Mouse (Mus musculus) small intestine, adult 2 months (tissue): ENCODE results near the gene Galnt15. TPM values are rescaled to one million over a fixed set of nuclear protein-coding genes. Genes with fewer than 3 reads are reported as not detected.
A peak's percentile ranks its signal among the peaks of the same experiment; 100 is the strongest.

Source experiments
- H3K27ac ChIP-seq: fragments of 200-500 bp; 2 replicates; pipeline ENCODE4 v1.5.1; 2012; ENCODE audit warnings: low read depth, low read length, control low read depth, inconsistent platforms; ENCODE audit not compliant: insufficient read depth
- H3K27me3 ChIP-seq: fragments of 200-500 bp; 2 replicates; pipeline ENCODE4 v1.6.1; 2012; ENCODE audit warnings: mild to moderate bottlenecking, moderate library complexity, low read length, inconsistent platforms; ENCODE audit not compliant: control insufficient read depth, insufficient read depth
- H3K36me3 ChIP-seq: fragments of 200-500 bp; 2 replicates; pipeline ENCODE4 v1.6.1; 2012; ENCODE audit warnings: mild to moderate bottlenecking, low read length, control low read depth, inconsistent platforms; ENCODE audit not compliant: control insufficient read depth, insufficient read depth
- H3K4me1 ChIP-seq: fragments of 200-500 bp; 2 replicates; pipeline ENCODE4 v1.6.1; 2012; ENCODE audit warnings: low read length, inconsistent platforms, mixed read lengths; ENCODE audit not compliant: control insufficient read depth, insufficient read depth, insufficient read length
- H3K4me3 ChIP-seq: fragments of 200-500 bp; 2 replicates; pipeline ENCODE4 v1.5.1; 2012; ENCODE audit warnings: low read depth, mild to moderate bottlenecking, control low read depth, inconsistent platforms, low read length, moderate library complexity
- CTCF ChIP-seq: fragments of 200-500 bp; IDR thresholded peaks from 2 replicates; pipeline ENCODE4 v1.5.1; 2012; ENCODE audit warnings: low read depth, mild to moderate bottlenecking, control low read depth, inconsistent platforms, low read length, moderate library complexity, mixed read lengths; ENCODE audit not compliant: insufficient replicate concordance, insufficient read length; ENCODE audit errors: extremely low read depth
- POLR2A ChIP-seq: fragments of 200-500 bp; IDR thresholded peaks from 2 replicates; pipeline ENCODE4 v1.6.1; 2012; ENCODE audit warnings: low read depth, mild to moderate bottlenecking, control low read depth, inconsistent platforms, low read length, moderate library complexity
- WGBS: fragments of 180-500 bp; shearing (Covaris S2); methylation state at CpG from one replicate; pipeline ENCODE4 v1.1.7; 2018; 5-methylcytosine and 5-hydroxymethylcytosine counted together
- polyA plus RNA-seq: library from polyadenylated mRNA; depleted of rRNA; stranded (reverse); fragments of >200 nt; gene quantifications from 2 replicates; pipeline ENCODE4 v1.2.3, GENCODE M21; 2012

Gene Galnt15
- polyA plus RNA-seq, 1 experiment = 2.1 TPM

DNA sequence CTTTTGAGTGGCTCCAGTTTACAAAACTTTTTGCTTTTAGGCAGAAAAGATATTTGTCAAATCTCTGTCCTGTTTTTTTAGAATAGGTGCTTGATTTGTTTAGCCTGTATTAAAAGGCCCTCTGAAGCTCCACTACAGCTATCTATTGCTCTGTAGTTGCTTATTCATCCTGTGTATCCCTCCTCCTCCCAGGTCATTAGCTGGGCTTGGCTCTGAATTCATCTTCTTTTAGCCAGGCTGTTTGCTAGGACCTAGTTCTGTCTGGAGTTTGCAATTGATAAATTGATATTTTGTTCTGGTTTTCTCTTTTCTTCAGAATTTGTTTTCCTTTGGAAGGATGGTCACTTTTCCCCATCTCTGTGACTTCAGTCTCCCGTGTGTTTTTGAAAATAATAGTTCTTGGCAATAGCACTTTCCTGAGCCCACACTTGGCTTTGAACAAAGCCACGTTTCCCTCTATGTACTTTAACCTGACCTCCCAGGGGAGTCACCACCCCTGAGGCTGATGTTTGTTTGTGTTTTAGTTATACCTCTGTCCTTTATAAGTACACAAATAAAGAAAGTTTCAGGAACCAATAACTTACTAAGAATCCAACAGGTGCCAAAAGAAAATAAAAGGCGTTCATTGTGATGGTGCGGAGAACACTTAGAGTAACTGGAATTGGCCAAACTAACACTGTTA, 21.0 kb upstream of the Galnt15 start:
- no peak for TF ChIP-seq POLR2A
- no peak for TF ChIP-seq CTCF
- Histone ChIP-seq H3K36me3 (no peaks in the 10 kb centered on the region), H3K27ac (no peak overlapping the region), H3K4me3 (no peak overlapping the region), H3K27me3 (no peaks in the 10 kb centered on the region), H3K4me1 (0 out of 2 replicates have a peak, but pooled peaks cover 1% of the 10 kb centered on the region)
- 81% methylated on average over 4 of the region's 4 CpGs for WGBS

DNA sequence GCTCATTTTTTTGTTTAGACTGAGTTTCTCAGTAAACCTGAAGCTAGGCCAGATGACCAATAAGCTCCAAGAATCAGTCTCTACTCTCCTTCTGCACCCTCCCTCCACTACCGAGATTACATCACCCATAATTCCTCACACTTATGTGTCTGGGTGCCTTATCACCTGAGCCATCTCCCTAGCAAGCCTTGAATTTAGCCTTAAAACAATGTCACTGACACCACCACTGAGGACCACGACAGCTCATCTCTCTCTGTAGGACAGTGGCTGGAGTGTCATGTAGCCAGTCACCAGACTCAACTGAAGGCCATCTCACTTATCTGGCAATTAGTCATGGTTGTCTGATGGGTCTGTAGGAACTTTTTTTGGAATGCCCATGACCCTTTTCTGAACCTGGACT, 19.1 kb upstream of the Galnt15 start:
- no peaks in the 10 kb centered on the region for H3K36me3 ChIP-seq
- no peaks in the 10 kb centered on the region for H3K27me3 ChIP-seq
- 81% methylated on average over 2 of the region's 2 CpGs for WGBS
- H3K27ac ChIP-seq = no peak overlapping the region
- TF ChIP-seq POLR2A = no peak
- no peak for TF ChIP-seq CTCF
- no peak overlapping the region for H3K4me3 ChIP-seq
- H3K4me1 ChIP-seq = peaks cover 4% of the 10 kb centered on the region; the same call in 1 of the 2 replicates

DNA sequence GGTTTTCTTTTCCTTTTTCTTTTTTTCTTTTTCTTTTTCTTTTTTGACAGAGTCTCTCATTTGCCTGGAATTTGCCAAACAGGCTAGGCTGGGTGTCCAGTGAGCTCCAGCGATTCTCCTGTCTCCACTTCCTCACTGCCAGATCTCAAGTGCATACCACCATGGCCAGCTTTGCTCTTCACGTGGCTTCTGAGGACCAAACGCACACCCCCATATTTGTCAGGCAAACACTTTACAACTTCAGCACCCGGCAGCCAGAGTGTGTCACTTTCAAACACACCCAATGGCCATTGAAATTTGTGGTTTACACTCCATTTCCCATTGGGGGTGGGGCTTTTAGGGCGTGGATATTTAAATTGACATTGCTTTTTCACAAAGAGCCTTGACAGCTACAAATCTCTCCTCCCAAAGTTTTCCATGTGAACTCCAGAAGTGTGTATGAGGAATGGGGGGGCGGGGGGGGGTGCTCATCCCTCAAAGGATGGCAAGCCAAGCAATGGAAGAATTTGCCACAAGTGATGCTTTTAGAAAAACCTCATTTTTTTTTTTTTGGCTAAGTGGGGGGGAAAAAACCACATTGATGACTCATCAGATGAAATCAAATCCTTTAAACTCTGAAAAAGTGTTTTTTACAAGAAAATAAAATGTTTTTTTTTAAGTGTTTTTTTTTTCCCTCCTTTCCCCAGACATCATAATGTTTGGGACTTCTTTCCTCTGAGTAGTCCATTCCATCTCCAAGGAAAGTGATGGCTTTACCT, 17.1 kb upstream of the Galnt15 start:
- H3K4me1 ChIP-seq = peaks cover 3% of the 10 kb centered on the region; the same call in 1 of the 2 replicates
- no peaks in the 10 kb centered on the region for H3K36me3 ChIP-seq
- H3K27ac ChIP-seq = no peak overlapping the region
- no peak overlapping the region for H3K4me3 ChIP-seq
- 41% methylated on average over 6 of the region's 6 CpGs for WGBS
- no peaks in the 10 kb centered on the region for H3K27me3 ChIP-seq
- no peak for TF ChIP-seq CTCF
- TF ChIP-seq POLR2A = no peak

DNA sequence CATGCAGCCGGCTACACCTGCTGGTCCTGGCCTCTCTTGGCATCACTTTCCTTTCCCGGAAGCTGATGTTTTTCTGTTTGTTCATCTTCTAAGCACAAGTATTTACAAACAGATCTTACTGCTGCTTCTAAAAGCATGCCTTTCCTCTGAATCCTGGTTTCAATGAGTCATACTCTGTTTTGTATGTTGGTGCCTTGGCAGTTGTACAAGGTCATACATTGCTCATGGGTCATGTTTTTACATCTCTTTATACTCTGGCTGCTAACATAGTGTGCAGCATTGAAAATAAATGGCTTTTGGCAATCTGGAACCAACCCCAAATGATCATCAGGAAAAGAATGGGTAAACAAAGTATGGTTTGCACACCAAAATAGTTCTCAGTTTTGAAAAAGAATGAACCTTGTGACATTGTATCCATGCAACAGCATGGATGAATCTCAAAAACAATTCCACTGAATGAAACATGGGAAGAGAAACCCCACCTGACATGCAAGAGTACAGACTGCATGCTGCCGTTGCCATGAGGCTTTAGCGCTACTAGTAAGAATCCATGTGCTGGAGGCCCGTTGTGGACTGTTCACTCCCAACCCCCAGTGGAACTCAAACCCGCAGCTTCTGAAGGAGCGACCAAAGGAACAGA, 13.5 kb upstream of the Galnt15 start:
- Histone ChIP-seq H3K4me3 (no peak overlapping the region), H3K27ac (peak overlapping the region; percentile 30), H3K27me3 (no peaks in the 10 kb centered on the region), H3K36me3 (no peaks in the 10 kb centered on the region), H3K4me1 (peaks cover 3% of the 10 kb centered on the region; the same call in 1 of the 2 replicates)
- TF ChIP-seq POLR2A (no peak), CTCF (no peak)
- 70% methylated on average over 7 of the region's 7 CpGs for WGBS

DNA sequence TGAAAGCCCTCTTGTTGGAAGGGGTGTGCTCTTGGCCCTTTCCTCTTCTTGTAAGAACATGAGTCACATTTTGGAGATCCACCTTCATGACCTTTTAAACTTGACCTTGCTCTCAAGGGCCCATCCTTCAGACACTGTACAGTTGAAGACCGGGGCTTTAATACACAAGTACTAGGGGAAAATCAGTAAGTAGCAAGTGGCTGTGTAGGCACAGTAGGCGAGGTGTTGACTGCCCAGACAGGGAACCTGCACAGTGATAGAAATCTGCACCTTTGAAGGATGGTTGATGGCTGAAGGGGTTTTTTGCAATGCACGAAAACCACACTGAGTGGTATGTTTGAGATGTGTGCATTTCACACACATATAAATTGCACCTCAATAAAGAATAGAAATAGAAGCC, 12.3 kb upstream of the Galnt15 start:
- Histone ChIP-seq H3K36me3 (no peaks in the 10 kb centered on the region), H3K4me3 (no peak overlapping the region), H3K4me1 (peaks cover 3% of the 10 kb centered on the region; the same call in 1 of the 2 replicates), H3K27ac (no peak overlapping the region), H3K27me3 (no peaks in the 10 kb centered on the region)
- 73% methylated on average over 3 of the region's 3 CpGs for WGBS
- TF ChIP-seq CTCF (no peak), POLR2A (no peak)

DNA sequence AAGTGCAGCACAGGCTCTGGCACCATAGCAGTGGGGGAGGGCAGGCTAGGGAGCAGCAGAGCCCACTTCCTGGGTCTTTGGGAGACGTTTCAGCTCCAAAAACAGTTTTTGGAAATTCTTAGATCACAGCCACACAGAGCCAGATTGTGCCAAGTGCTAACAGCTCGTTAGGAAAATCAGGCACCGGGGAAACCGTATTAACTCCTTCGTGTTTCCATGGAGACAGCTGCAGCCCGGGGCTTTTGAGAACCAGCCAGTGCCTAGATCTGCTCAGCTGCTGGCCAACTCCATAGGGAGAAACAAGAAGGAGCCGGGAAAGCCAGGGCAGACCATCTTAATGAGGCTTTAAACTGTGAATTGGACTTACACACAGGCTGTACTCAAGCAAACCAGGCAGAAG, 11.9 kb upstream of the Galnt15 start:
- Histone ChIP-seq H3K4me1 (peaks cover 3% of the 10 kb centered on the region), H3K27ac (no peak overlapping the region), H3K36me3 (no peaks in the 10 kb centered on the region), H3K4me3 (no peak overlapping the region), H3K27me3 (no peaks in the 10 kb centered on the region)
- TF ChIP-seq POLR2A = no peak
- 25% methylated on average over 7 of the region's 7 CpGs for WGBS

DNA sequence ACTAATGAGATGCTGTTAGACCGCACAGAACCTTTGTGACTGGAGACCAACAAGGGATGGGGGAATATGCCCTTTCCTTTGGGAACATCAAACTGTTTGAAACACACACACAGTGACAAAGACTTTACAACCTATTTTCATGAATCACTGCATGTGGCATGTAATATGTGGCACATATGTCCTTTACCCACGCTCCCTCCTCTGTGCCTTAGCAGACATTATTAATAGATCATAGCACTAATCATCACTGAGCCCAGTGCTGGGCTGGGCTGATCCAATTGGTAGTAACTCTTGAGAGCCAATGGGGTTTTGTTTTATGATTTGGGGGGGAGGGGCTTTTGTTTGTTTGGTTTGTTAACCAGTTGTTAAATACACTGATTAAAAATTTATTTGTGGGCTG, 11.3 kb upstream of the Galnt15 start:
- no peak overlapping the region for H3K27ac ChIP-seq
- H3K4me3 ChIP-seq = no peak overlapping the region
- H3K27me3 ChIP-seq = no peaks in the 10 kb centered on the region
- WGBS = 85% methylated on average over 2 of the region's 2 CpGs
- no peaks in the 10 kb centered on the region for H3K36me3 ChIP-seq
- TF ChIP-seq CTCF (no peak), POLR2A (no peak)
- H3K4me1 ChIP-seq = peaks cover 3% of the 10 kb centered on the region
